ENCODE assay signal across 12 mouse cellular contexts in genomic region chr5:114807468-114807867, GRCm38 (mm10). TPM values are rescaled to one million over a fixed set of nuclear protein-coding genes. Genes with fewer than 3 reads are reported as not detected.
A peak's percentile ranks its signal among the peaks of the same experiment; 100 is the strongest.
DNase-seq lines count a peak whose midpoint lies in the region; ATAC-seq and TF ChIP-seq lines count a peak whose summit lies in the region.
"Had no signal": no experiment of that assay in that cellular context is flagged by ENCODE, and none has a peak within 500 bp of the region (broad histone marks: within the 10 kb centered on the region; RNA-seq: fewer than 3 reads in every experiment).

No protein-coding gene starts in this region.

- no peak overlapping the region for H3K9ac ChIP-seq in forebrain, embryonic 15.5 days (replicated peaks)
- H3K9ac ChIP-seq in lung, embryonic 14.5 days, result no peak overlapping the region

- no peak for DNase-seq in forebrain, embryonic 10.5 days (ENCODE audit: extremely low spot score, low spot score)
- no peak for DNase-seq in lung, embryonic 14.5 days
- no peak for DNase-seq in lung, postnatal 10 days
- peak; percentile 19 for DNase-seq in fibroblast of lung, adult 2 months (ENCODE audit: low read depth)
- DNase-seq in frontal cortex, postnatal 10 days (ENCODE audit: low spot score in 2 of 2), result no peak
- no peak for DNase-seq in kidney, adult 8-10 months
- DNase-seq: B cell, adult 2 months had no signal

- H3K9me3 ChIP-seq in forebrain, embryonic 15.5 days, result no peaks in the 10 kb centered on the region
- no peaks in the 10 kb centered on the region for H3K9me3 ChIP-seq in forebrain, embryonic 10.5 days
- H3K9me3 ChIP-seq in lung, embryonic 14.5 days (ENCODE audit: low read depth, low read length), result no peaks in the 10 kb centered on the region

- H3K4me3 ChIP-seq in forebrain, embryonic 15.5 days, result no peak overlapping the region
- H3K4me3 ChIP-seq in forebrain, embryonic 10.5 days, result no peak overlapping the region
- no peak overlapping the region for H3K4me3 ChIP-seq in lung, embryonic 14.5 days (ENCODE audit: low read depth, low read length)

- H3K4me1 ChIP-seq in forebrain, embryonic 15.5 days, result peaks cover 20% of the 10 kb centered on the region
- H3K4me1 ChIP-seq in forebrain, embryonic 10.5 days, result peaks cover 47% of the 10 kb centered on the region
- H3K4me1 ChIP-seq in lung, embryonic 14.5 days (ENCODE audit: insufficient read depth), result no peaks in the 10 kb centered on the region

- no peak overlapping the region for H3K4me2 ChIP-seq in forebrain, embryonic 15.5 days (replicated peaks)
- H3K4me2 ChIP-seq in lung, embryonic 14.5 days, result no peak overlapping the region

- H3K27me3 ChIP-seq in forebrain, embryonic 15.5 days, result no peaks in the 10 kb centered on the region
- no peaks in the 10 kb centered on the region for H3K27me3 ChIP-seq in forebrain, embryonic 10.5 days (ENCODE audit: poor library complexity, severe bottlenecking)
- no peaks in the 10 kb centered on the region for H3K27me3 ChIP-seq in lung, embryonic 14.5 days (ENCODE audit: insufficient read depth, low read length)

- 29% methylated on average over 8 of the region's 8 CpGs for WGBS in forebrain, embryonic 15.5 days
- 36% methylated on average over 8 of the region's 8 CpGs for WGBS in forebrain, embryonic 10.5 days
- 34% methylated on average over 8 of the region's 8 CpGs for whole genome bisulfite sequencing in lung, embryonic 14.5 days

- H3K36me3 ChIP-seq in forebrain, embryonic 15.5 days, result peaks cover 35% of the 10 kb centered on the region
- peaks cover 99% of the 10 kb centered on the region for H3K36me3 ChIP-seq in forebrain, embryonic 10.5 days (replicated peaks)
- peaks cover 65% of the 10 kb centered on the region for H3K36me3 ChIP-seq in lung, embryonic 14.5 days (ENCODE audit: insufficient read depth)

- no peak; the same call in 1 of the 2 replicates for ATAC-seq in forebrain, embryonic 15.5 days (replicated peaks)
- peak; percentile 29; the same call in 1 of the 2 replicates for ATAC-seq in lung, embryonic 14.5 days (ENCODE audit: insufficient read depth)
- ATAC-seq in megakaryocyte-erythroid progenitor cell, adult 5-6 weeks (replicated peaks; ENCODE audit: low FRiP score, low TSS enrichment, poor library complexity, severe bottlenecking), result peak; percentile 88

- peak overlapping the region; percentile 17 for H3K27ac ChIP-seq in forebrain, embryonic 15.5 days (replicated peaks)
- H3K27ac ChIP-seq in forebrain, embryonic 10.5 days, result no peak overlapping the region
- peak overlapping the region; percentile 16; the same call in 1 of the 2 replicates for H3K27ac ChIP-seq in lung, embryonic 14.5 days (ENCODE audit: low read depth)

- TF ChIP-seq CTCF in lung, embryonic 14.5 days (IDR thresholded peaks at IDR 0.05; ENCODE audit: low read depth), result no peak

RNA-seq across cellular contexts. Expression of gene 1500011B03Rik, which starts 15.8 kb away (rescaled TPM):
- 215 and 218 TPM in 2 replicates for polyA plus RNA-seq in forebrain, embryonic 15.5 days (2015; fragmentation: Nextera tagmentation; extraction: Ambion mirVana)
- polyA plus RNA-seq in forebrain, embryonic 10.5 days (2016; fragmentation: Nextera tagmentation; extraction: Ambion mirVana), result 118 and 119 TPM in 2 replicates
- 86.4 and 88.6 TPM in 2 replicates for polyA plus RNA-seq in lung, embryonic 14.5 days (2014; fragmentation: Nextera tagmentation; extraction: Ambion mirVana)
- total RNA-seq in megakaryocyte-erythroid progenitor cell, adult 5-6 weeks (2014; fragmentation: Nextera tagmentation), result 55.0 and 65.2 TPM in 2 replicates
- 49.4 and 53.2 TPM in 2 replicates for total RNA-seq in megakaryocyte-erythroid progenitor cell, adult 5-6 weeks (2017)

RNA-seq across cellular contexts. Expression of gene Git2, which starts 32.2 kb away (rescaled TPM):
- polyA plus RNA-seq in forebrain, embryonic 15.5 days (2015; fragmentation: Nextera tagmentation; extraction: Ambion mirVana), result 46.6 and 52.5 TPM in 2 replicates
- 33.1 and 34.2 TPM in 2 replicates for polyA plus RNA-seq in forebrain, embryonic 10.5 days (2016; fragmentation: Nextera tagmentation; extraction: Ambion mirVana)
- 45.9 and 51.8 TPM in 2 replicates for polyA plus RNA-seq in lung, embryonic 14.5 days (2014; fragmentation: Nextera tagmentation; extraction: Ambion mirVana)
- 81.5 and 99.6 TPM in 2 replicates for total RNA-seq in megakaryocyte-erythroid progenitor cell, adult 5-6 weeks (2014; fragmentation: Nextera tagmentation)
- 45.2 and 48.5 TPM in 2 replicates for total RNA-seq in megakaryocyte-erythroid progenitor cell, adult 5-6 weeks (2017)

RNA-seq across cellular contexts. Expression of gene Ankrd13a, which starts 33.0 kb away (rescaled TPM):
- polyA plus RNA-seq in forebrain, embryonic 15.5 days (2015; fragmentation: Nextera tagmentation; extraction: Ambion mirVana), result 31.4 and 32.8 TPM in 2 replicates
- 38.3 and 39.5 TPM in 2 replicates for polyA plus RNA-seq in forebrain, embryonic 10.5 days (2016; fragmentation: Nextera tagmentation; extraction: Ambion mirVana)
- 83.2 and 86.4 TPM in 2 replicates for polyA plus RNA-seq in lung, embryonic 14.5 days (2014; fragmentation: Nextera tagmentation; extraction: Ambion mirVana)
- total RNA-seq in megakaryocyte-erythroid progenitor cell, adult 5-6 weeks (2014; fragmentation: Nextera tagmentation), result 351 and 396 TPM in 2 replicates
- total RNA-seq in megakaryocyte-erythroid progenitor cell, adult 5-6 weeks (2017), result 330 and 379 TPM in 2 replicates

RNA-seq across cellular contexts. Expression of gene 4930519G04Rik, which starts 46.0 kb away (rescaled TPM):
- polyA plus RNA-seq in forebrain, embryonic 15.5 days (2015; fragmentation: Nextera tagmentation; extraction: Ambion mirVana), result not detected in 2 replicates
- polyA plus RNA-seq in forebrain, embryonic 10.5 days (2016; fragmentation: Nextera tagmentation; extraction: Ambion mirVana), result not detected in 2 replicates
- polyA plus RNA-seq in lung, embryonic 14.5 days (2014; fragmentation: Nextera tagmentation; extraction: Ambion mirVana), result not detected in 2 replicates
- total RNA-seq in megakaryocyte-erythroid progenitor cell, adult 5-6 weeks (2014; fragmentation: Nextera tagmentation), result not detected in 2 replicates
- total RNA-seq in megakaryocyte-erythroid progenitor cell, adult 5-6 weeks (2017), result not detected in 2 replicates
- total RNA-seq: gastrocnemius, adult 18-20 months; layer of hippocampus, postnatal 10 days had no signal
- polyA plus RNA-seq: small intestine, adult 2 months had no signal

RNA-seq across cellular contexts. Expression of gene Gm9936, which starts 51.0 kb away (rescaled TPM):
- polyA plus RNA-seq in forebrain, embryonic 15.5 days (2015; fragmentation: Nextera tagmentation; extraction: Ambion mirVana), result 1.6 and 2.1 TPM in 2 replicates
- 0.14 and 0.15 TPM in 2 replicates for polyA plus RNA-seq in forebrain, embryonic 10.5 days (2016; fragmentation: Nextera tagmentation; extraction: Ambion mirVana)
- polyA plus RNA-seq in lung, embryonic 14.5 days (2014; fragmentation: Nextera tagmentation; extraction: Ambion mirVana), result 0.18 TPM in 1 of 2 replicates, not detected in the other
- not detected in 2 replicates for total RNA-seq in megakaryocyte-erythroid progenitor cell, adult 5-6 weeks (2014; fragmentation: Nextera tagmentation)
- not detected in 2 replicates for total RNA-seq in megakaryocyte-erythroid progenitor cell, adult 5-6 weeks (2017)
- total RNA-seq: gastrocnemius, adult 18-20 months had no signal
- polyA plus RNA-seq: small intestine, adult 2 months had no signal
